Mouse (Mus musculus): Measurements from ENCODE around the gene Ctnnbl1. TPM values are rescaled to one million over a fixed set of nuclear protein-coding genes. Genes with fewer than 3 reads are reported as not detected.

Gene Ctnnbl1
- total RNA-seq, 2 experiments from 2014 or later = 16.8 to 18.2 TPM

DNA sequence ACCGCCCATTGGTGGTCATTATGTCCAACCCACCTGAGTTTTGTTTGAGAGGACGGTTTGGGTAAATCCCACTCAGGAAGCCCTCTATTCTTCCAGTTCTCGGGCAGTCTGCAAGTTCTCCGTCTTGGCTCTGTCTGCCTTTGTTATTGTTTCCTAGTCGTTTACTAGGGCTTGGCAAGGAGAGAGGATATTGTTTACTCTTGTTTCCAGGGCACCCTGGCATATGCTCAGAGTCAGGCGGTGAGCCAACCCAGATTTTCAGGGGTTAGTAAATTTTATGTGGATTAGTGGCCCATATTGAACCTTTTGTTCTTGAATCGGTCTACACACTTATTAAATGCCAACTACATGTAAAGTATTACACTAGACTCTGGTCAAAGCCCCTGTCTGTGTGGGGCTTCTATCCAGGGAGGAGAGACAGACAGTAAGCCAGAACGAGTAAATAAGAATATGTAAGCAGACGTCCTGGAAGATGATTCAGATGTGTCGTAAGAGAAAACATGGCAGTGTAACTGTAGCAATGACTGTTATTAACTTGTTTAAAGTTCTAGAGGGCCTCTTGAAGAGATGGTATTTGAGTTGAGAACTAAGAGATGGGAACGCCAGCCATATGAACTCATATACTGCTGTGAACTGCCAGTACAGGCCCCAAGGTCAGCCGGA lies 13.9 kb downstream of the Ctnnbl1 start:
- peak; percentile 23 for DNase-seq

DNA sequence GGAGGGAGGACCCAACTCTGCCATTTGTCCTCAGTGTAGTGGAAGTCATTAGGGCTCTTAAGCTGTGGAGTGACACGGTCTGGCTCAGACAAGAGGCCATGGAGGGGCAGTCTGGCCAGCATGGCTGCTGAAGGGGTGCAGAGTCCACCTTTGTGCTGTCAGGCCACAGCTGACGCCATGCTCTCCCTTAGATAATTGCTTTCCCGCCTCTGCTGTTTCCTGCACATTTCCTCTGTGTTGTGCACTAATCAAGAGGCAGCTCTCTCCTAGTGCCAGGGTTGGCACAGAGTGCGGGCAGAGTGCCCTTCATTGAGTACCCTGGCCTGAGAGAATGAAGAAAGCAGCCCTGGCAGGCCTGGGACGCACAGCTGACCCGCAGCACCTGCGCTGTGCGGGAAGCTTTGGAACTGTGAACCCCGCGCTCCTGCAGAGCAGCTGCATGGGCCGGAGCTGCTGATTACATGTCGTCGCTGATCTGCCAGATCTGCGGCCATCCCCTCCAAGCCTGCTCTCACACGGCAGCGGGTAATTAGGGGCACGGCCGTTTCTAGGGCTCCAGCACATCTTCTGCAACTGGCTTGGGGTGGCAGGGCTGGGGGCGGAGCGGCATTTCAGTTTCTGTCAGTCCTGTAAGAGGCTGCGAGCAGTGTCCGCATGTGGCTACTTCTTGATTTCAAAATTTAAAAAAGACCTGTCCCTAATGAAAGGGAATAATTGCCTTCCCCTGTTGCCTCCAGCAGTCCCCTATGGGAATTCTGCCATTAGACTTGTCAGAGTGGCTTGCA lies 14.6 kb downstream of the Ctnnbl1 start:
- peak; percentile 62 for DNase-seq

DNA sequence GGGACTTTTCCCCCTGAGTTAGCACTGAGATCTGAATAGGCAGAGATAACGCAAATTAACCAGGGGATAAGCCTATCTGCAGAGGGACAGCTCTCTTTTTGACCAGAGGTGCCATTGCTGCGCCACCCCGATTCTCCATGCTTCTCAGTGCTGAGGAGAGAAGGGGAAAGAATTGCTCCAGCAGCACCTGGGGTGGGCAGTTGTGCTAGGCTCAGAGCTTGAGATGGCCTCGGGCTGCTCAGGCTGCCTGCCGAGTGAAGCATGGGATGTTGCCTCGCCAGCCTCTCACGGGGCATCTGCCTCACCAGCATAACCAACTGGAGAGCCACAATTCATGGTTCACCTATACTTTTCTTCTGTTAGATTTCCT lies 15.2 kb downstream of the Ctnnbl1 start:
- no peak for DNase-seq

DNA sequence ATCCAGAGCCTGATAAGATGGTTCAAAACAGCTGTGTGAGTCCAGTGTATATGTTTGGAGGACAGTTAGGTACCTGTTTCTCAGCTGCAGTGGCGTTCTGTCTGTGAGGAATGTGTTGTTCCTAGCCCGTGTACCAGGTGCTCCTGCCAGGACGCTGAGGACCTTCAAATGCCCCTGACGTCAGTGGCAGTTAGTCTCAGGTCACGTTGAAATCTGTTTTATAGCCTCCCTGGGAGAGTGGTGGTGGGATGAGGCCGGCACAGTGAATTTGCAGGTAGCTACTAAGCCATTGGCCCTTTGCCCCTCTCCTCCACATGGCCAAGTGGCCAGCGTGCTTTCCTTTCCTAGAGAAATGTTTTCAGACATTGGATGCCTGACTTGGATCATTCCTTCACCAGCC lies 18.6 kb downstream of the Ctnnbl1 start:
- no peak for DNase-seq

DNA sequence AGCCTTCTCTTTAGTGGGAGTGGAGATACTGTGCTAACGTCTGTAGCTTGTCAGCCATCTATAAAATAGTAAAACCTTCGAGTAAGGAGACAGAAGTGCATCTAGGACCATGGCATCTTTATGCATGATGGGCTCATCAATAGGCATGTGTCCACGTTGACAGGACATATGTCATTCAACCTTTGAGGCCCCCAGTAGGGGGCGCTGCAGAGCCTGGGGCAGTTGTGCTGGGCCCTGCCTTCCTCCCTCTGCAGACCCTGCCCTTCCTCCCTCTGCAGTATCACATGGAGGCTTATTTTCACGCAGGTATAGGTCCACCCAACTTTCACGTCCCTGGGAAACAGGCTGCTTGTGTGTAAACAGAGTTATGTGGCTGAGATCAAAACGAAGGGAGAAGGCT lies 19.0 kb downstream of the Ctnnbl1 start:
- no peak for DNase-seq

DNA sequence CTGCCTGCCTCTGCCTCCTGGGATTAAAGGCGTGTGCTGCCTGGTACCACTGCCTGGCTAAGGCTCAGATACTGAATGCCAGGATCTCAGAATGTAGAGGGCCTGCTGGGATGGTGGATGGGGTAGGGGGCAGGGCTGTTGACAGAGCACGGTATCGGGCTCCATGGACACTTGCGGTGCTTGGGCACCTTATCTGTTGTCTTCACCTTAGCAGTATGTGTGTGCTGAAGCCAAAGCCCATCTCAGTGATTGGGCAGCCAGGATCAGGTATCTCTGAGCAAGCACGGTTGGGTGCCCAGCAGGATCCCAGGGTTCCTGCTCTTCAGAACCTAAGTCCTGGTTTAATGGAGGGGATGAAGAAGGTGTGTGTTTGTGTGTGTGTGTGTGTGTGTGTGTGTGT lies 21.2 kb downstream of the Ctnnbl1 start:
- DNase-seq = no peak

DNA sequence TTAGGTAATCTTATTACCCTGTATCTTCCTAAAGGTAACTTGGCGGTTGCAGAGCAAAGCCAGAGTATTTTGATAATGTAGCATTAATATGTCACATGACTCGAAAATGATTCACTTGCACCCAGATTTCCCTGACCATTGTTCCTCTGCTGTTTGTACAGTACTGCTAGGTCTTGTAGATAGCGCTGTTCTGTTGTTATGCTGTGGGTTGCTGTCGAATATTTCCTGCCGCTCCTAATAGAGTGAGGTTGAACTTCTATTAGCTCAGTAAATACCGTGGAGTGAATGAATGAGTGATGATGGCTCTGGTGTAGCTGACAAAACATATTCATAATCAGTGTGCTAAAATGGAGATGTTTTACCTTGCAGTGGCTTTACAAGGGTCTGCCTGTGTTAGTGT lies 22.5 kb downstream of the Ctnnbl1 start:
- DNase-seq = no peak

DNA sequence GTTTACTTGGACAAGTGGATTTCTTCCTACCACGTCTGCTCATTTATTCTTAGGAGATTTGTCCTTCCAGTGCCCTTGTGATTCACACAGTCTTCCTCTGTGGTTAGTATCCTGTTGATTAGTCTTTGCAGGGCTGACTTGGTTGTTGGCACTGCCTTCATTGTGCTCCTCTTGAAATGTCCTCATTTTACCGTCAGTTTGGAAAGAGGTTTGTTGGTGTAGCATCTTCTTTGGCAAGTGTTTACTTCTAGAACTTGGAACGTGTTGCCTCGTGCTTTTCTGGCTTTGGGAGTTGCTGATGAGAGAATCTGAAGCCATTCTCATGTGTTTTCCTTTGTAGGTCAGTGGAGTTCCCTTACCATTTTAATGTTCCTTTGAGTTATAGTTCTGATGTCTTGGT lies 25.7 kb downstream of the Ctnnbl1 start:
- DNase-seq = no peak

DNA sequence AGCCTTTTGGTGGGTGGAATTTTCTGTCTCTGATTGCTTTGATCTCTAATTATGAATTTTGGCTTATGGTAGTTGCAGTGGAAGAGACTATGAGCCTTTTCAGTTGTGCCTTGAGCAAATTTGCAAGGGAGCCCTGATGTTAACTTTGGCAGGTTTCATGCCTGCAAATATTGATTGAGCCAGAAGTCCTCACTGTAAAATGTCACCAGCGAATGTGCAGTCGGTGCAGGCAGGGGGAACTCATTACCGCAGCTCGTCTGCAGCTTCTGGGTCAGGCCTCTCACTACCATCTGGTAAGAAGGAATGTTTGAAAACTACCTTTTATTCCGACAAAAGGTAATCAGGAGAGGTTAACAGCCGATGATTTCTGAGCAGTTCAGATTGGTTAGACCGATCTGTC lies 29.4 kb downstream of the Ctnnbl1 start:
- no peak for DNase-seq

DNA sequence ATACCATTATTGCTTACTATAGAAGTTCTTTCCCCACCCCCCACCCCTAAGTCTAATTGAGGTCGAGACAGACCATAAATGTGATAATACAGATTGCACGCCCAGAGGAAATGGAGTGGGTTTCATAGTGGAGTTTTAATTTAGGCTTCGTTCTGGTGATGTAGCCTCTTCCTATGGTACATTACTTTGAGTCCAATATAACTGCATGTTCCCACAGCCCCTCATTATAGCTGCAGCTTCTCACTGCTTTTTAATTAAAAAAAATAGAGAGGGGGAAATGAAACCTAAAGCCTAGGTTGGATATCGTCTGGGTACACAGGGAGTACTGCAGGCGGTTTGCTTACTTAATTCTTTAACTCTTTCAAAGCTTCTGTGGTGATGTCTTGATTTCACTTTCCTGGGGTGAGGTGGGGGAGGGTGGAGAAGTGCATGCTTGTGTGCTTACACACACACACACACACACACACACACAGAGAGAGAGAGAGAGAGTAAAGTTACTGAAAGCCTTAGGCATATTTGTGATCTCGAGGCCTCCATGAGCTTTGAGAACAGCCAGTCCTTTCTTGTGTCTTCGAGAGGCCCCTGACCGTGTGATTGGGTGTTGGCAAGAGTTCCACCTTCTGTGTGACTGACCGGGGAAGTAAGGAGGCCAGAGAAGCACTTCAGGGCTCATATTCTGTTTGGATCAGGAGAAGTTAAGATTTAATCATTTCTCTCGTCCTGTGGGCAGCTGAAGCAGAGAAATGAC lies 31.7 kb downstream of the Ctnnbl1 start:
- DNase-seq = no peak

DNA sequence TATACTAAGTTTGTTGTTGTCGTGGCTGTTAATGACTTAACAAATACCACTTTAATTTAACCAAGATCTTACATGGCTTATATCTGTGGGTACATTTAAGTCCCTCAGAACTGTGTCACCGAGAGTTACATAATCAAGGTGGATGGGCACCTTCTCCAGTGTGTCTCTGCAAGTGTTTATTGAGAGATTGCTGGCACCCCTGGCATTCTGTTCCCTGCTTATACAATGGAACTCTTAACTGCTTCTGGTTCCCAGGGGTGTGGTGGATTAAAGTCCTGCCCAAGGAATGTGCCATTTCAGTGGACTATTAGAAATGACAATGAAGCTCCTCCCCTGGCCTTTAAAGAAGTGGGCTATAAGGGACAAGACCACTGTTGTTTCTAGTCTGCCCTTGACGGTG lies 33.6 kb downstream of the Ctnnbl1 start:
- no peak for DNase-seq

DNA sequence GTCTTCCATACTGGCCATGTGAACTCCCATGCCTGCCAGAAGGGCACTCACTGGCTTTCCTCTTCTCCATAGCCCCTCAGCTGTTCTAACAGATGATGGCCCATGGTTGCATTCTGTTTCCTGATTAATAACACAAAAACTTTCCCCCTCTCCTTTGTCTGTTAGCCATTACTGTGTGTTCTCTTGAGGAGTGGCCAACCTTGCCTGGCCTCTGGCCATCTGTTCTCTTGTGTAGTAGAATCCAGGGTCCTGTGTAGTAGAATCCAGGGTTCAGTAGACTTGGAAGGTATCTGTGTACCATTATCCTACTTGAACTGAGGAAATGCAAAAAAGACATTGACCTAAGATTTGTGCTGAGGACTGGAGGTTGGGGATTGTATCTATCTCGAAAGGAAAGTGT lies 36.5 kb downstream of the Ctnnbl1 start:
- DNase-seq = no peak

DNA sequence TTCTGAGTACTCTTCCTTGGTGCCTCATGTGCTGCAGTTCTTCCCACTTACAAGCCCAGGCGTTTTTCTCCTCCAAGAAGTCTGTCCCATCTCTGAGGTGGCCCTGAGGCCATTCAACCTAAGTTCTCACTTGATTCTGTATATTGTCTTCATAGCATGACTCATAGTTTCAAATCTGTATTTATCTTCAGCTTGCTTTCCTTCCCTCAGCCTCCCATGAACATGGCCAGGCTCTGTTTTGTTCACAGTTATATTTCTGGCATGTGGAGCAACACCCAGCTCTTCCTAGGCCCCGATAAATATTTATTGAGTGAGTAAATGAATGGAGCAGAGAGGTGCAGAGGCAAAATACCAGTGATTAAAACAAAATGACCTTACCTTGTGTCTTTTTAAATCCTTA lies 38.8 kb downstream of the Ctnnbl1 start:
- no peak for DNase-seq

DNA sequence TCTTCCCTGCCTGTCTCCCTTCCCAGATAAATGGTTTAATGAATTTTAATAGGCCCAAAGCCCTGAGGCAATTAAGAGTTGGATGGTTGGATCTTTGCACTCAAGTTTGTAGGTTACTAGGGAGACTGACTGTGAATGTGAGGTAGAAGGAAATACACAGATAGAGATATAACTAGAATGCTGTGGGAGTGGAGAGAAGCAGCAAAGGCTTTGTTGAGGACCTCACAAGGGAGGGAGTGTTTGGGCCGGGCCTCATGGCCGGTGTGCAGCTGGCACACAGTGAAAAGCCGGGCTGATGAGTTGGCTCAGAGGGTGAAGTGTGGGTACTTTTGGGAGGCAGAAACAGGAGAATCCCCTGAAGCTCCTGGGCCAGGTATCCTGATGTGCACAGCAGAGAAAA lies 43.8 kb downstream of the Ctnnbl1 start:
- no peak for DNase-seq

DNA sequence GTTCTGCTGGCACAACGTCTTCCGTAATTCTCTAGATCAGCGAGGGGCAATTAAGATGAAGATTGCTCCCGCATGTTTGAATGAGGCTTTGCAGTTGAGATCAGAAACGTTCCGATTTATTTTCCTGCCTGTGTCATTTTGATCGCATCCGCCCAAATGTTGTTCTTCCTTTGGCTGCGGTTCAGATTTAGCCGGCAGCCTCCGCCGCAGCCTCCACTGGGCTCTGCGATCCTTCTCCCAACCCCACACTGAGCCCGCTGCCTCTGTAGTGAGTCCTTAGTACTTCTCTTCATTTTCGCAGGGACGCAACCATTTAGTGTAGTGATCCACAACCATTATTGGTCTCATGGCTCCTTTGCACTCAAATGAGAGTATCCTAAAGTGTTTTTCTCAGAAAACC lies 46.0 kb downstream of the Ctnnbl1 start:
- DNase-seq = no peak

DNA sequence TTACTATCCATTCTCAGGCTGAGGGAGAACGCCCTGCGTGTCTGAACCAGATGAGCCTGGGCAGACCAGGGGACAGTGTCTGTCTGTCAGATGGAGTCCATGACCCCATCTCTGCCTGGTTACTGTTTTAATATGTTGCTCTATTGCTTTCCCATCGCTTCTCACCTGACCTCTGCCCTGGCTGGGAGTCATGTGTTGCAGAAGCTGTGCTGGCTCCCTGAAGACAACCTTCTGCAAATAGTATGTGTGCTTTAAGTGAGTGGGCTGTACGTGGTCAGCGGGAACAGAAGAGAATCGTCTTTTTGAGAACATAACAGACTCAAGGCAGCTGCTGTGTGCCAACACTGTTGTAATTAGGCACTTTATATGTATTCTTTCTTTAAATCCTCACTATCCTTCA lies 47.0 kb downstream of the Ctnnbl1 start:
- DNase-seq = no peak

DNA sequence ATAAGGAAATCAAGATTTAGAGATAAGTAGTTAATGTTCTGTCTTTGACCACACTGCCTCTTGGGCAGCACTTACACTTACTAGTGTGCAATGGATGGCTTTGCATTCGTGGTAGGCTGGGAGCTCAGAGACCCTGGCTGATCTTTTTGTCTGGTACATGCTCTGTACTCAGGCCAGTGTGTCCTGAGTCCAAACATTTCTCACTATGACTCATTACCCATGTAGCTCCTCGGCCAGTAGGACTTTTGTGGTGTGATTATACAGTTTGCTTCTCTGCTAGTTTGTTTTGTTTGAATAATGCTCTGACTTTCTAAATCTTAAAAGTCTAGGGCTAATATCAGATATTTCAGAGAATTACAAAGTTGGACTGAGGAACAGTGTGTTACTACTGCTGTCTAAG lies 47.4 kb downstream of the Ctnnbl1 start:
- DNase-seq = no peak

DNA sequence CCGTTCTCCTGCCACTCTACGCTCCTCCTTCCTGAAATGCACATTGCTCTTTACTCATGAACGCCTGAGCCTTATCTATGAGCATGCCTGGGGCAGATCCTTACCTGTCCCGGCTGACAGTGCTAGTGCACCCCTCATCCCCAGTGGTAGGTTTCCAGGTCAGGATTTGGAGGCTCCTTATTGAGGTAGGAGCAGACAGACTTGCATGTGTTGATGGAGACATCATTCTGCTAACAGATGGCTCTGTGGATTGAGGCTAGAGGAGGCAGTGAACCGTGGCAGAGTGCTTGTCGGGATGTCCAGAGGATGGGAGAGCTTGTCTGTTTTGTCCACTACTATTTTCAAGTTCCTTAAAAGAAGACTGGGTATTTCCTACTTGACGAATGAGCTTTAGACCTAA lies 52.0 kb downstream of the Ctnnbl1 start:
- DNase-seq = no peak

DNA sequence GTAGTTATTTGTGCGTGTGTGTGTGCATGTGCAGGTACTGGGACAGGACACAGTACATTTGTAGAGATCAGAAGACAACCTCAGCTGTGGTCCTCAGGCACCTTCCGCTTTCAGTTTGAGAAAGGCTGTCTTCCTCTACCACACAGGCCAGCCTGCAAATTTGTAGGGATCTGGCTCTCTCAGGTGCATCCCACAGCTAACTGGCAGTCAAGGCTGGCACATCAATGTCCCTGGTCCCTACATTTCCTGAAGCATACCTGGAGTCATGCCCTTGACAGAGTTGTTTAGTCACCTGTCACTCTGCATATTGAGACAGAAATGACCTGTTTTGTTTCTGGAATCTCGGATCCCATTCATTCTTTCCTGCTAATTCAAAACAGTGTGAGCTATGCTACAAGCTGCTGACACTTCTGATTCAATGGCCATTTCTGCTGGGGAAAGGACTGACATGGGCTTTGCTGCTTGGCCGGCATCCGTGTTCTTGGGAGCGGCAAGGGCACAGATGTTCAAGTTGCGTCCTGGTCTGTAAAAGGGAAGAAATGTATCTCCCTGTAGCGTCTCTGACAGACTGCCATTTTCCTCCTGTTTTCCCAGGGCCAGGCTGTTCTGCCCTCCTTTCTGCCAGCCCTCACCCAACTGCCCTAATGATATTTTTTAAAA lies 53.8 kb downstream of the Ctnnbl1 start:
- DNase-seq = no peak

DNA sequence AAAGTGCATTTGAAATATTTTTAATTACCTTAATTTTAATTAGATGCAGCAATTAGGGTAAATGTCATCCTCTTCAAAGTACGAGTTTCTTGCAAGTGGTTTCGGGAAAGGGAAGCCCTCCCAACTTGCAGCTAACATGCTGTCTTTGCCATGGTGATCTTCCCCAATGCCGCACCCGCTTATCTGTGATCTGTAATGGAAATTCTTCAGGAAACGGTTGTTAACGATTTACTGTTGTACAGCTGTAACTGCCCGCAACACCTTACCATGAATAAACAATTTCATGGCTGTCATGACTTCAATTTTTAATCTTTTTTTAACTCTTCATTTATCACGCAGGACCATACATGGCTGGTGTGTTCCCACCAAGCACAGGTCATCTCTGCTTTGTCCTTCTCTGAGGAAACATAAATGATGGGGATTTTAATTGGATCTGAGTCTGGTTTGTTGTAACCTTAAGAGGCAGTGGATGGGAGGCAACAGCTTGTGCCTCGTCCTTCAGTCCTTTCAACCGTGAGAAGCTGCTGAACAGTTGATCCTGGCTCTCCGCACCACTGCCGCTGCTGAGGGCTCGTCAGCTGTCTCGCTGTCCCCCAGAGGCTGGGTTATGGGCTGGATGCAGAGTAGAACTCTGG lies 54.4 kb downstream of the Ctnnbl1 start:
- no peak for DNase-seq

DNA sequence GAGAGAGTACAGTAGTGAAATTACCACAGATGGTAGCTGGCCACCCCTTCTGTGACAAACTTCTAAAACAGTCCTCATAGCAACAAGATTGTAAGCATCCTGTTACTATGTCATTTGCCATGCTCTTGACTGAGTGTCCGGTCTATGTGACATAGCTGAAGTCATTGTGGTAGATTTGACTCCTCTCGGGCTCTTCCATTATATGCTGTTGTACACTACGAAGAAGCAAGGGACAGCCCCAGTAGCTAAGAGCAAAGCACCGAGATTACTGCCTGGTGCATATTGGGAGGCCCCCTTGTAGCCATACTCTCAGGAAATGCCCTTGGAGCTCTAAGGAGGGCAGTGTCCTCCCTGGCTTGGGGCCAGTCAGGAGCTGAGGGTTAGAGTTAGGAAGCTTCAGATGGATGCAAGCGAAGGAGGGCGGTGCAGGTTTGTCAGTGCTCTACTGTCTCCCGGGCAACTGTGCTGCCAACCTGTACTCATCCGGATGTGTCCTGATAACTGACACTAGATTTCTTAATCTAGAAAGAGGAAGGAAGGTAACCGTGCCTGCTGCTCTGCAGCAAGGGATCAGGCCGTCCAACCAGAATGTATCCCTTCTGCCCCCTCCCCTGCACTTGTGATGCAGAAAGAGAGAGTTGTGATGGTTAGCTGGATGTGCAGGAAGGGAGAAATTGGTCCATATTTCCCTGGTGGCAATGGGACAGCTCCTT lies 55.8 kb downstream of the Ctnnbl1 start:
- DNase-seq = no peak

DNA sequence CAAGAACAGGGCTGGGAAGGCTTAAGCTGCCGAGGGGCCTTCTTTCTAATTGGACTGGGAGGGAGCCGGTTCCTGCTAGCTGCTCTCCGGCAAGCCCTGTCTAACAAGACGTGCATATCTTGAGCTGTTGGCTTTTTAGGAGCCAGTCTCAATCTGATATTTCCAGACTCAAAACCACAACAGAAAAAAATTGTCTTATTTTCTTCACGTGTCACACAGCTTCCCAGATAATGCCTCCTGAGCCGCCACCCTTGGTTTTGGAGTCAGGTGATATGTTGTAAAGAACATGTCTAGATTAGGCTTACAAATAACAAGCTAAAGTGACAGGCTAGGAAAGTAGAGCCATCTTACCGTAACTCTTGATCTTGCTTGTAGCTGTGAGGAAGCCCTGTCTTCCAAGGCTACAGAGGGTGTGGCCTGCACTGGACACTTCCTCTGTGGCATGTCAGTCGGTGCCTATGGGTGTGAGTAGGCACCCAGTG lies 56.7 kb downstream of the Ctnnbl1 start:
- DNase-seq = no peak

Data from heart, postnatal 4 days (tissue).